Mouse (Mus musculus) urinary bladder, postnatal 4 days (tissue): ENCODE measurements around the gene Zfand2a.

ENCODE experiments used
- DNase-seq, 2 experiments: peaks; one replicate each; pipeline ENCODE4 v3.0.0; 2021 to 2022; ENCODE audit warnings: low spot score in 2 of 2

Zfand2a gene

GRCm38 (mm10) chr5:139432333-139432732 is 52.0 kb downstream of the Zfand2a start:
- no peak for DNase-seq

- DNase-seq = no peak
Observed at GRCm38 (mm10) chr5:139429818-139430341, 54.5 kb downstream of the Zfand2a start.

- DNase-seq = no peak
Observed at GRCm38 (mm10) chr5:139427989-139428388, 56.4 kb downstream of the Zfand2a start.

GRCm38 (mm10) chr5:139427001-139427400 is 57.3 kb downstream of the Zfand2a start:
- DNase-seq = no peak

- no peak for DNase-seq
Observed at GRCm38 (mm10) chr5:139425198-139425597, 59.2 kb downstream of the Zfand2a start.

GRCm38 (mm10) chr5:139423026-139423865 is 61.1 kb downstream of the Zfand2a start, which contains the start of gene Gper1:
Gene Gper1 (plus strand): TSS chr5:139423151.
- DNase-seq = peak; percentile 50 to 73
